Mouse (Mus musculus) layer of hippocampus, adult 8-10 months (tissue): ENCODE data around the gene Actr2. TPM values are rescaled to one million over a fixed set of nuclear protein-coding genes. Genes with fewer than 3 reads are reported as not detected.
"Not testable (repeated sequence)": the region's sequence is repeated elsewhere in the genome, so short reads cannot be mapped to it uniquely, and the experiment has no call there.

ENCODE experiments used
- DNase-seq, 2 experiments: peaks; one replicate each; pipeline ENCODE4 v3.0.0; 2022; ENCODE audit warnings: low spot score in 2 of 2
- total RNA-seq, 4 experiments: library from RNA; stranded (reverse); gene quantifications; 2 replicates each; pipeline ENCODE4 v1.2.4; 2022

Gene Actr2
- total RNA-seq, 4 experiments from 2014 or later, result 314 to 356 (median 343) TPM

DNA sequence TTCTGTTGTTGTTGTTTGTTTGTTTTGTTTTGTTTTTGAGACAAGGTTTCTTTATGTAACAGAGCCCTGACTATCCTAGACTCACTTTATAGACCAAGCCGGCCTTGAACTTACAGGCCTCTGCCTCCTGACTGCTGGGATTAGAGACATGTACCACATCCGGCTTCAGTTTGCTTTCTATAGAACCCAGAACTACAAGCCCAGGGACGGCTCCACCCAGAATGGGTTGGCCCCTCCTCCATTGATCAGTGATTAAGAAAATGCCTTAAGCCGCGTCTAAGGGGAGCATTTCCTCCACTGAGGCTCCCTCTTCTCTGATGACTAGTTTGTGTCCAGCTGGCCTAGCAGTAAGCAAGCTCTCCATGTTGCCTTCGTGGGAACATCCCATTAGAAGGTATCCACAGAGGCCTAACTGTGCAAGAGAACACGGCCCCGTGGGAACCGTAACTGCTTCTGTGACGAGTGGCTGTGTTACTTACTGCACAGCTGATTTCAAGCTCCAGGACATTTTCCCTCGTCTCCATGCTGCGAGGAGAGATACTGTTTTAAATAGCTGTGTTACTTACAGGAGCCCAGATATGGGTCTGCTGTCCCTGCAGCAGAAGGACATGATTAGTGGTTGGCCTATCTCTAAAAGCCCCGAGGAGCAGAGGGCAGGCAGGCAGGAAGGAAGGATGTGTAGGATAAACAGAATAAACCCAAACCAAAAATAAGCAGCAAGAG, 59.7 kb downstream of the Actr2 start:
- DNase-seq, result no peak

DNA sequence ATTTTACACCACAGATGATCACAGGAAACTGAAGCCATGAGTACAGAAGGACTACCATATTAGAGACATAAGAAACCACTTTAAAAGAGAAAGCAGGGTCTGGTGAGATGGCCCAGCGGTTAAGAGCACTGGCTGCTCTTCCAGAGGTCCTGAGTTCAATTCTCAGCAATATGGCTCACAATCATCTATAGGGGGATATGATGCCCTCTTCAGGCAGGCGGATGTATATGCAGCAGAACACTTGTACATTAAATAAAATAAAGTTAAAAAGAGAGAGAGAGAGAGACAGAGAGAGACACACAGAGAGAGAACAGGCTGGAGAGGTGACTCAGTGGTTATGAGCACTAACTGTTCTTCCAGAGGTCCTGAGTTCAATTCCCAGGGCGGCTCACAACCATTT, 67.1 kb downstream of the Actr2 start:
- no peak for DNase-seq

- no peak for DNase-seq
Observed at GRCm38 (mm10) chr11:20043256-20043655, 69.5 kb downstream of the Actr2 start.

DNA sequence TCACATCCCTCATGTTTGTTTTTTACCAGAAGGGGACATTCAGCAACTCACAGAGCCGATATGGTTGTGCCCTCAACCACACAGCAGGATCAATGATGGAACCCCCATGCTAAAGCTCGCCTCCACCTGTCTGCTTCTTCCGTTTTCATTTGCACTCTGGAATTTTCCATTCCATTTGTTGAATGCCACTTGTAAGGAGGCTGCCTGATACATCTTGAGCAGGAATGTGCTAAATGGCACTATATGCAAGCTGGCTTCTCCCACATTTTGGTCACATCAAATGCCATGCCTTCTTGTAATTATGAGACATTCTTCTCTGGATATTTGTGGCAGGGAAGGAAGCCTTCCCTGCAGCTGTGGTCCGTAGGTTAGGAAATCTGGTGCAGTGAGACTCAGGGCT, 70.6 kb downstream of the Actr2 start:
- peak in 1 of 2 experiments; percentile 56 for DNase-seq

DNA sequence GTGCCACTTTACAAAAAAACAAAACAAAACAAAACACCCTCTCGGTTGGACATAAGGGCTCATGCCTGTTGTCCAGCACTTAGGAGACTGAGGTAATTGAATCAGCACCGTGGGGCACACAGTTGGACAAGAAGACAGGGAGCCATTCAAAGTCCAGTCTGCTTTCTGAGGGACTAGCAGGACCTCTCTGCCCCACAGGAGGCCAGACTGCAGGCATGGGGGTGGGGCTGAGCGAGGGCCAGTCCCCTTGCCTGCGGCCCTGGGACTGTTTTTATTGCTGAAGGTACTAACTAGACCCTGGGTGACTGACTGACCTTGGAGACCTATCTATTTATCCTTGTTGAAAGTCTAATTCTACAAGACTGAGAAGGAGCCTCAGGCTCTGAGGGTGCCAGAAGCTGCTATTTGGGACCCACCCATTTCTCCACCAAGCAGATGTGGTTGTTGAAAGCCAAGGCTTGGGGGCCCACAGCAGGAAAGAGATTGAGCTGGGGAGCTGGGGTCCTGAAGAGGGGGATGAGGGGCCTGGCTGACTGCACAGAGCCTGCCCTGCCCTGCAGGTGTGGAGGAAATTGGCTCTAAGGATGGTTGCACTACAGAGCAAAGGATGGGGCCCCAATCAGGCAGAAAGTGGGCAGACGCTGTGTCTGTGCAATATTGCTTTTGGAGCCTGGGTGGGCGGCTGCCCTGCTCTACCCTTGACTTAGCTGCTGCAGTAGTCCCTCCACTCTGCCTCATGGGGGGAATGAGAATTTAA, 71.4 kb downstream of the Actr2 start:
- DNase-seq, result no peak

DNA sequence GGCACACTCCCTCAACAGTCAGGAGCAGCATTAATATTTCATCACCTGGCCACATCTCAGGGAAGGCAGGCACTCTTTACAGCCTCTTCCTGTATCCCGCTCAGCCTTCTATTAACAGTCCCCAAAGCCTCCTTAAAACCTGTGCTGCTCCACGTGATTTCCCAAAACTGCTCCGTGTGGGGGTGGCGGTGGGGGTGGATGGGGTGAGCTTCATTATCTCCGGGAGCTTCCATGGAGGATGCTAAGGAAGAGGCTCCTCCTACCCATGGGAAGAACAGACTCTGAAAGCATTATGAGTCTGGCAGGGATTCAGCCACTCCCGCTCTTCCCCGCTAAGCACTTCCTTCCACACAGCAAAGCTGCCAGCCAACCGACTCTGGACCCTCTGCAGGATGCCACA, 74.0 kb downstream of the Actr2 start:
- DNase-seq, result peak in 1 of 2 experiments; percentile 58

DNA sequence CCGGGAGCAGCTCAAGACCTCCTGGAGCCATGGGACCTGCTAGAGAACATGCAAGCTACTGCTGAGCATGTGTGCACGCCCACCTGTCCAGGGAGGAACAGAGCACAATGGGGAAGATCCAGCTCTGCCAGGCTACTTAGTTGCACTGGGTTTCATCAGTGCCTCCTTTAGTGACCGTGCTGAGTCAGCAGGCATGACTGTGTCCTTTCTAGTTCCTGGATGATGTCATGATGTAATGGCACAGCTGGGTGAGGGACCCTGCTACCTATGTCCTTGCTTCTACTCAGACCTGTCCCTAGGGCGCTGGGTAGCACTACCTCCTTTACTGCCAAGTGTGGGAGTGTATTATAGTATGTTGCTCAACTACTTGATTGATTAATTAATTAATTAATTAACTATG, 75.0 kb downstream of the Actr2 start:
- no peak for DNase-seq

DNA sequence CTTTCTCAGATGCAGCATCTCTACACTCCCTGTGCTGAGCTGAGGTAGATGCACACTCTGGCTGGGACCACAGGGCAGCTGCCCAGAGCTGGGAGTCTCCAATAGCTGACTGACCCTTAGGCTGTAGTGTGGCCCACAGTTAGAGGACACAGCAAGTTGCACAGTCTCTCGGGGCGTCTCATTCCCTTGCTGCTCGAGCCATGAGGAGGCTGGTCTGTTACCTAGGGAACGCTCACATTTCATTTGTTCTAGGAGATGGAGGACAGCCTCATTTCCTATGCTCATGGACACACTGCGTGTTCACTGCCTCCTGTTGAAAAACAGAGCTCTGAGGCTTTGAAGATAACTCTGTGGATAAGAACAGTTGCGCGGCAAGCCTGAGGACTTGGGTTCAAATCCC, 76.7 kb downstream of the Actr2 start:
- DNase-seq, result no peak

GRCm38 (mm10) chr11:20035343-20035928, 77.3 kb downstream of the Actr2 start:
- DNase-seq, result no peak

DNA sequence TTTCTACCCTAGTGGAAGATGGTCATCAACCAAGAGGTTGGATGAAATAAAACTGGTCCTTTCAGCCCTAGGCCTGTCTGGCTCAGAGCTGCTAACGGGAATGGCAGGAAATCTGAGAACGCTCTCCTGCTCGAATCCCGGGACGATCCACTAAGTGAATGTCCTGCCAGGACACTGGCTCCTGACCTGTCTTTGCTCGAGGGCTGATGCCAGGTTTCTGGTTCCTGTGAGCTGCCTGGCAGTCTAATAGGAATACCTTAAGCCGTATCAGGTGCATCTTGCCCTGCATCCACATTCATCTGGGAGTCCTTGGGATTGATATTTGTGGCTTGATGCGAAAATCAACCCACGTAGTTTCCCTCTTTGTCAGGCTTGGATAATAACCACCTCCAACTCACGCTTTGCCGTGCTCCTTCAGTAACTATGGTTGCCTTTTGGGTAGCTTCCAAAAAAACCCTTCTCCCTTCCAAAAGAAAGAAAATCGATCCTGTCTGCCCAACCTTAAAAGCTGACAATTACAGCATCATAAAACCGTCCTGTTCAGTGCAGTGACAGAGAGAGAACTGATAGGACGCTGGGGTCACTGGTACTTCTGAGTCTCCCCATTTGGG, 78.3 kb downstream of the Actr2 start:
- DNase-seq, result no peak

GRCm38 (mm10) chr11:20033541-20034160, 79.1 kb downstream of the Actr2 start:
- no peak for DNase-seq

DNA sequence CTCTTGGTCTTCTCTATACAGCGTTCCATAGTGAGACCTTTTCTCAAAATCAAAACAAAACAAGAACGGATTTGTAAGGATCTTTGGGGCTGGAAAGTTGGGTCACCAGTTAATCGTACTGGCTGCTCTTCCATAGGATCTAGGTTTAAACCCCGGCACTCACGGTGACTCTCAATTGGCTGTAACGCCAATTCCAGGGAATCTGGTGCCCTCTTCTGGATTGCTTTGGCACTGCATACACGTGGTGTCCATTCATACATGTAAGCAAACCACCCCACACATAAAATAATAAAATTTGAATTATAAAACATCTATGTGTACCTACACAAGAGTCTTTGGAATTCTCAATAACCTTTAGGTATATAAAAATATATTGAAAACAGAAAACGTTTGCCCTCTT, 81.2 kb downstream of the Actr2 start:
- no peak for DNase-seq

- not testable (repeated sequence) for DNase-seq
Observed at GRCm38 (mm10) chr11:20030973-20031372, 81.7 kb downstream of the Actr2 start.

DNA sequence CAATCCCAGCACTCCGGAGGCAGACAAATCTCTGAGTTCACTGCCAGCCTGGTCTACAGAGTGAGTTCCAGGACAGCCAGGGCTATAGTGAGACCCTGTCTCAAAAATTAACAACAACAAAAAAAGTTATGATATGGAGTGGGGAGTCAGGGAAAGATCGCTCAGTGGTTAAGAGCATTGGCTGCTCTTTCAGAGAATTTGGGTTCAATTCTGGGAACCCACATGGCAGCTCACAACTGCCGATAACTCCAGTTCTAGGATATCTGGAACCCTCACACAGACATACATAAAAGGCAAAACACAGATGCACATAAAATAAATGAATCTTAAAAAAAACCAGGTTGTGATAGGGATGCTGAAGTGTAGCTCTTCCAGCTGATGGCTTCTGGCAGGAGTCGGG, 83.7 kb downstream of the Actr2 start:
- no peak for DNase-seq

DNA sequence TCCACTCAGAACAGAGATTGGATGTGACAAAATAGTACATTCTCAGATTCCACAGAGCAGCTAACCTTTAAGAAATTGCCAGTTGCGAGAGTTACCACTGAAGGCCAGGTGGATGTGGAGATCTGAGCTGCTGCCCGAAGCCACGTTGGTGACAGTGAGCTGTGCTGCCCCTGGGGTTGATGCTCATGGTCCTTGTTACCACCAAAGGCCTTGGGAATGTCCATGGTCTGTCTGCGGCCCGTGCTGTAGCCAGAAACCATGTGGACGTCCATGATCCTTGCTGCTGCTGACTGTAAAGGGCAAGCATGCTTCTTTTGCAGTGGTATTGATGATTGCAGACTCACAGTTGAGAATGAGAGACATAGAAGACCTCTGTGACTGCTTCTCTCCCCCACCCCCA, 84.3 kb downstream of the Actr2 start:
- DNase-seq, result no peak

DNA sequence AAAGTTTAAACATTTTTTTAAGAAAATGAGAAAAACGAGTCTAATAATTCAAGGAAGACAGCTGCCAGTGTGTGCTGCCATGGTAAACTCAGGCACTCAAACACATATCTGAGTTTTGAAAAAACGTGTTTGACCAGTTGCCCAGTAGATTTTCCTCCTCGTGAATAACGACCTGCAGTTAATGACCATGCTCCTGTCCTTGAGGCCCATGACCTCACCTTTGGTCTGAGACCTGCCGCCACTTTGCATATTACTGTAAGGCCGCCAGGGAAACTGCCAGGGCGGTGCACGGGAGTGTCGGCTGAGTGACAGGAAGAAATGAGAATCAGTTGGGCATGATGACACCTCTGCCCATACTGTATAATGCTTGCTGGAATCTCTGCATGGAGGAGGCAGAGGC, 85.0 kb downstream of the Actr2 start:
- DNase-seq, result no peak

- no peak for DNase-seq
Observed at GRCm38 (mm10) chr11:20025899-20026298, 86.8 kb downstream of the Actr2 start.

DNA sequence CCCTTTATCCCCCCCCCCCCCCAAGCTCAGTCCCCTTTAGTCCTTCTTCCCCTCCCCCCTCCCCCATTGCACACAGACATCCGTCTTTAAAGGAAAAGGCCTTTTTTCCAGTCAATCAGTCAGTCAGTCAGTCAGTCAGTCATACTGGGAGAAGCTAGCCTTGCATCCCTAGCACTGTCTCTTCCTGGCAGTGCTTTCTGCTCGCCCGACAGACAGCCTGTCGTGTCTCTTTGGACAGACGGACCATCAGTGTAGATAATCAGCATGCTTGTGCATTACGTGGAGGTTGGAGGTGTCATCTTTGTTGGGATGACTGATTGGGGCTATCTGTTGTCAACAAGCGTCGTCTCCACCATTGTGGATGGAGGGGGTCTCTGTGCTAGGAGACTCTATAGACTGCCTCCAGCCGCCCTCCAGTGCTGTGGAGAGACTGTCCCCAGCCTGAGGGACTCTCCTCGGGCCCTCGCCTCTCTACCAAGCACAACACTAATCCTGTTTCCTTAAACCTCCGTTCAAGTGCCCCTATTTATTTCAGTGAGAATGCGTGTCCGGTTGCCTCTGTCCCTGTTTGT, 89.7 kb downstream of the Actr2 start:
- no peak for DNase-seq

DNA sequence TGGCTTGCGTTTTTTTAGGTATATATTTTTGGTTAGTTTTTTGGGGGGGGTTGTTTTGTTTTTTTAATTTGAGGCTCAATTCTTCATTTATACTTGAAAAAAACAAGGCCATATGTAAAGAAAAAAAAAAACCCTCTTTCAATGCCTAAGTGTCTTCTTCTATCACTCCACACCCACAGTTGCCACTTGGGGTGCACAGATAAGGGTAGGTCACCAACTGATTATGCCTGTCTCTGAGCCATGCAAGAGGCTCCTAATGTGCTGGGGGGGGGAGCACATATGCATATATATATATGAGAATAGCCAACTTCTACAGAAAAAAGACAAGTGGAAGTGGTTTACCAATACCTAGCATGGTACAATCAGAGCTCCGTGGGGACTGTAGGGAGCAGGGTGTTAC, 90.3 kb downstream of the Actr2 start:
- DNase-seq, result no peak

DNA sequence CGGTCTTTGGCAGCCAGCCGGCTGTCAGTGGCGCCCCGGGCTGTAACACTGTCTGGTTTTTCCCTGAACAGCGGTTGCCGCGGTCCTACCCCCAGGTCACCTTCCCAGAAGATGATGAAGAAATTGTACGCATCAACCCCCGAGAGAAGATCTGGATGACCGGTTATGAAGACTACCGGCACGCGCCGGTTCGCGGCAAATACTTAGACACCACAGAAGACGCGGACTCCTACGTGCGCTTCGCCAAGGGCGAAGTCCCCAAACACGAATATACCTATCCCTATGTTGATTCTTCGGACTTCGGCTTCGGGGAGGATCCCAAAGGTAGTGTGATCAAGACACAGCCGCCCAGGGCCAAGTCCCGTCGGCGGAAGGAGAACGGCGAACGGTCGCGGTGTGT, 92.0 kb downstream of the Actr2 start:
- DNase-seq, result no peak

- DNase-seq, result no peak
Observed at GRCm38 (mm10) chr11:20018905-20019304, 93.8 kb downstream of the Actr2 start.
